Comparison of ENCODE assay signal across 15 mouse cellular contexts in the genomic region with DNA sequence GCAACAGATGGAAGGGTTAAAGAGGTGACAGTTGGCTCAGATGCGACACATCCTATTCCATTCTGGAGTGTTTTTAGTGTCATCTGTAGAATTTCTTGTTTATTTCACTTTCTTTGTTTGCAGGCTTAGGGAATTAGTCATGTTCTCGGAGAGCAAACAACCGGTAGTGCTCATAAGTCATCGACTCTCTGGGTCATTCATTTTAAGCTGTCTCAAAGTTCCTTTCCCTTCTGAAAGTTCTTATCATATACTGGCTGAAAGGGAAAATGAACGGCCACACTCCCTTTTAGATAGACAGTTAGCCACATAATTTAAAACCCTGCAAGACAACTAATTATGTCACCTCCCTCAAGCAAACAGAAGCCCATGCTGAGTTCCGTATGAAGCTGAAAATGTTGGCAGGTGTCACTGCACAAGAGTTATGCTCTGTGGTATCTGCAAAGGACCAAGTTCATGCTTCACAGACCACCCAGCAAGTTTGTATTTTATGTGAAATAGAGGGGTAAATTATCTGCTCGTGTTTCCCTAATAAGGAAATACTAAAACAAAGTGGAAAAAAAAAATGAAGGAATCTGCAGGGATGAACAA.
"Had no signal": no experiment of that assay in that cellular context is flagged by ENCODE, and none has a peak within 500 bp of the region (broad histone marks: within the 10 kb centered on the region; RNA-seq: fewer than 3 reads in every experiment).

No protein-coding gene starts in this region.

- H3K4me3 ChIP-seq: limb, embryonic 15.5 days; liver, embryonic 12.5 days; lung, embryonic 15.5 days; midbrain, embryonic 12.5 days; neural tube, embryonic 13.5 days; stomach, embryonic 15.5 days had no signal

- H3K27ac ChIP-seq: limb, embryonic 15.5 days; liver, embryonic 12.5 days; lung, embryonic 15.5 days; midbrain, embryonic 12.5 days; neural tube, embryonic 13.5 days; stomach, embryonic 15.5 days had no signal

- H3K36me3 ChIP-seq: limb, embryonic 15.5 days; liver, embryonic 12.5 days; lung, embryonic 15.5 days; midbrain, embryonic 12.5 days; neural tube, embryonic 13.5 days; stomach, embryonic 15.5 days had no signal

- H3K9me3 ChIP-seq: limb, embryonic 15.5 days; liver, embryonic 12.5 days; lung, embryonic 15.5 days; midbrain, embryonic 12.5 days; neural tube, embryonic 13.5 days; stomach, embryonic 15.5 days had no signal

- H3K9ac ChIP-seq: limb, embryonic 15.5 days; liver, embryonic 12.5 days; lung, embryonic 15.5 days; midbrain, embryonic 12.5 days; neural tube, embryonic 13.5 days; stomach, embryonic 15.5 days had no signal

- ATAC-seq: liver, embryonic 12.5 days; midbrain, embryonic 16.5 days had no signal

- DNase-seq: kidney, adult 11 months; kidney, postnatal 14 days; layer of hippocampus, adult 9-11 months; layer of hippocampus, postnatal 36 days; lung, postnatal 14 days; retina, postnatal 1 day; right cerebral cortex, postnatal 14 days; thymus, postnatal 14 days had no signal

- H3K4me2 ChIP-seq: limb, embryonic 15.5 days; liver, embryonic 12.5 days; lung, embryonic 15.5 days; midbrain, embryonic 12.5 days; neural tube, embryonic 13.5 days; stomach, embryonic 15.5 days had no signal

- H3K27me3 ChIP-seq: limb, embryonic 15.5 days; liver, embryonic 12.5 days; lung, embryonic 15.5 days; midbrain, embryonic 12.5 days; neural tube, embryonic 13.5 days; stomach, embryonic 15.5 days had no signal

- H3K4me1 ChIP-seq: limb, embryonic 15.5 days; liver, embryonic 12.5 days; lung, embryonic 15.5 days; neural tube, embryonic 13.5 days; stomach, embryonic 15.5 days had no signal
